Mouse (Mus musculus): ENCODE data around the gene Cstf1. TPM values are rescaled to one million over a fixed set of nuclear protein-coding genes. Genes with fewer than 3 reads are reported as not detected.

Cstf1 gene
- polyA plus RNA-seq, 1 experiment from 2014 or later: 39.4 TPM

DNA sequence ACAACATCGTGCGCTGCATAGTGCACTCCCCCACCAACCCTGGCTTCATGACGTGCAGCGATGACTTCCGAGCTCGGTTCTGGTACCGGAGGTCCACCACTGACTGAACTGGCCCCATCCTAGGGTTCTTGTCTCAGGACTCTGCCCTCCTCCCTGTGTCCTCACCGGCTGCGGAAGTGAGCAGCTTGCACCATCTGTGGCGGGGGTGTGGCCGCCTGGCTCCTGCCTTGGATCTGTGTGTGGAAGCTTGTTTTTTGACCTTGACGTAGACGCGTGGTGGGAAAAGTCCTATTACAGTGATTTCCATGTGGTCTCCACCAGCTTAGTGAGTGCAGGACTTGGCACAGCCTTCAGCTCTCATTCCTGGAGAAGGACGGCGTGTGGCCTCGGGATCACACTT, 10.0 kb downstream of the Cstf1 start:
- H3K9me3 ChIP-seq: no peaks in the 10 kb centered on the region
- no peaks in the 10 kb centered on the region for H3K4me1 ChIP-seq
- no peak overlapping the region for H3K4me2 ChIP-seq (replicated peaks)
- peaks cover 81% of the 10 kb centered on the region for H3K36me3 ChIP-seq
- H3K4me3 ChIP-seq: no peak overlapping the region
- no peak for ATAC-seq (ENCODE audit: low FRiP score, low read depth)
- no peak overlapping the region for H3K27ac ChIP-seq
- no peak overlapping the region for H3K9ac ChIP-seq
- H3K27me3 ChIP-seq: no peaks in the 10 kb centered on the region
- 96% methylated on average over 17 of the region's 17 CpGs for WGBS

DNA sequence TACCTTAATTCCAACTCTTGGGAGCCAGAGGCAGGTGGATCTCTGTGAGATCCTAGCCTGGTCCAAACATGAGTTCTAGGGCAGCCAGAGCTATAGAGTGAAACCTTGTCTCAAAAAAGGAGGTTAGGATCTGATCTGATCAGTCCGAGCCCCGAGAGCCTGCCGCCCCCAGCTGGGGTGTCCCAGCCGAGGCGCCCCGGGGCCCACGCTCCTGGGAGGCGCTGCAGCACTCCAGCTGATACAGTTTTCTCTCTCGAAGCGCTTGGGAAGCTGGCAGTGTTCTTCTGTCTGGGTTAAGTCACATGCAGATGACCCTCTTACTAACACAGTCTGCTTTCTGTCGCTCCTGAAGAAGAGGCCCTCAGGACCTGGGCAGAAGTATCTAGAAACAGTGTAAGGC, 10.9 kb downstream of the Cstf1 start:
- no peak overlapping the region for H3K4me3 ChIP-seq
- peaks cover 73% of the 10 kb centered on the region for H3K36me3 ChIP-seq
- H3K27ac ChIP-seq: no peak overlapping the region
- WGBS: 91% methylated on average over 11 of the region's 11 CpGs
- H3K4me2 ChIP-seq (replicated peaks): no peak overlapping the region
- no peaks in the 10 kb centered on the region for H3K9me3 ChIP-seq
- no peaks in the 10 kb centered on the region for H3K27me3 ChIP-seq
- ATAC-seq (ENCODE audit: low FRiP score, low read depth): no peak
- no peaks in the 10 kb centered on the region for H3K4me1 ChIP-seq
- H3K9ac ChIP-seq: no peak overlapping the region

DNA sequence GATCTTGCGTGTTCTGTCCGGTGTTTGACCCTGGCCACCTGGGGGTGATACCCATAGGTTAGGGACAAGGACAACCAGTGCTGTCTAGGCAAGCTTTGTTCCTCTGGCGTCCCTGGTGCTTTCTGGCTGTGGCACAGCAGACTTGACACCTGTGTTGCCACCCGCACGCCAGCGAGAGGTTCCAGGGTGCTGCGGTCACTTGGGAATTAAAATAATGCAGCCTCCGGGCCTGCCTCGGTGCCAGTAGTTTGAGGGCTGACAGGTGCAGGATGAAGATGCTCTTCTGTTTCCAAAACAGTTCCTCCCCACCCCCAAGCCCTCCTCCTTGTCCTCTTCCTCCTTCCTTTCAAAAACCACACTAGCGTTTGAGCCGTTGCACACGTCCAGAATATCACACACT, 11.4 kb downstream of the Cstf1 start:
- WGBS: 88% methylated on average over 12 of the region's 12 CpGs
- Histone ChIP-seq H3K4me2 (replicated peaks) (no peak overlapping the region), H3K9ac (no peak overlapping the region), H3K9me3 (no peaks in the 10 kb centered on the region), H3K27me3 (no peaks in the 10 kb centered on the region), H3K4me1 (no peaks in the 10 kb centered on the region), H3K4me3 (no peak overlapping the region), H3K27ac (no peak overlapping the region), H3K36me3 (peaks cover 68% of the 10 kb centered on the region)
- no peak for ATAC-seq (ENCODE audit: low FRiP score, low read depth)

DNA sequence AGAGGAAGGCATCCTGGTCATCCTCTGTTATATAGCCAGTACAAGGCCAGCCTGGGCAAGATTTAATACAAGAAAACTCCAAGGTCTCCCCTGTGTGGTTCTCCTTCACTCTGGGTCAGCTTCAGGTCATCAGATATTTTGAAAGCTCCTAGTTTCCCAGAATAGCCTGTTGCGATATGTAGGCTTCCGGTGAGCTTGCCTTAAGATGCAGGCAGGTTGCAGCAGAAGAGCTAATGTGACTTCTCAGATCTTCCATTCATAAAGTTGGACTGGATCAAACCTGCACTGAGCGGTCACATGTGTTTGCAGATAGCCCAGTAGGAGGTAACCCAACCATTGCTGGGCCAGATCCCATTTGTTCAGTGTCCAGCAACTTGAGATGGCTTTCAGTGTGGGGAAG, 14.2 kb downstream of the Cstf1 start:
- no peaks in the 10 kb centered on the region for H3K27me3 ChIP-seq
- no peak for ATAC-seq (ENCODE audit: low FRiP score, low read depth)
- no peaks in the 10 kb centered on the region for H3K4me1 ChIP-seq
- peaks cover 39% of the 10 kb centered on the region for H3K36me3 ChIP-seq
- WGBS: 90% methylated on average over 3 of the region's 3 CpGs
- no peak overlapping the region for H3K4me3 ChIP-seq
- H3K27ac ChIP-seq: no peak overlapping the region
- H3K9me3 ChIP-seq: no peaks in the 10 kb centered on the region
- no peak overlapping the region for H3K4me2 ChIP-seq (replicated peaks)
- H3K9ac ChIP-seq: no peak overlapping the region

DNA sequence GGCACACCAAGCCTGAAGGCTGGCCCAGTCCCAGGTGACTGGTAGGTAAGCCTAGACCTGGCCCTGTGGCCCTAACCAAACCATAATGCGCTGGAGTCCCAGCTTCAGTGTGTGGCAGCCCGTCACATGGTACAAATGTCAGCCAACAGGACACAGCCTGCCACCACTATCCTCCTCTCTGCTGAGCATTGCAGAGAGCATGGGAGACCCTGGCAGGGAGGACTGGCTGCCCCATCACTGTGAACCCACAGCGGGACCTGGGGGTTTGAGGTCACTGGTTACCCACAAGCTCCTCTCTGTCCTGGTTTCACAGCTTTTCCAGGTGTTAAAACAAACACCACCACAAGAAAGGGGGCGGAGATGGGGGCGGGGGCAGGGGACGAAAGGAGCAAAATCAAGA, 19.9 kb downstream of the Cstf1 start:
- Histone ChIP-seq H3K4me3 (no peak overlapping the region), H3K4me1 (no peaks in the 10 kb centered on the region), H3K4me2 (replicated peaks) (no peak overlapping the region), H3K9me3 (no peaks in the 10 kb centered on the region), H3K27ac (no peak overlapping the region), H3K9ac (no peak overlapping the region), H3K27me3 (peaks cover 5% of the 10 kb centered on the region; the same call in 1 of the 2 replicates), H3K36me3 (no peaks in the 10 kb centered on the region)
- no peak for ATAC-seq (ENCODE audit: low FRiP score, low read depth)
- 17% methylated on average over 6 of the region's 6 CpGs for WGBS

DNA sequence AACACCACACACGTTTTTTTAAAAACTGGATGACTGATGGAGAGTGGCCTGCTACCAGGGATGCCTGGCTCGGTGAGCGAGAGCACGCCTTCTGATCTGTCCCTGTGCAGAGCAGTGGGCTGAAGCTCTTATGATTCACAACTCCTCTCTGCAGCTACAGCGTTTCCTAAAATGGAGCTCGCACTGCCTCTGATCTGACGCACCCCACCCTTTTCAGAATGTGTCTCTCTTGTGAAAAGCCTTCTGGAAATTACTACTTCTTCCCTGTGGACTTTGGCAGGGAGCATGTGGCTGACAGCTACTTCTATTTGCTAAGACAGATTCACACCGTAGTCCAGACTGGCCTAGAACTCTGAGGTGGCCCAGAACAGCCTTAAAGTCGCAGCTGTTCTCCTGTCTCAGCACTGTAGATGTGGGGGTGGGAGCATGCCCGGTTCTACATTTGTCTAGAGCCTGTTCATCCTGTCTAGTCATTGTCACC, 21.6 kb downstream of the Cstf1 start:
- no peak overlapping the region for H3K9ac ChIP-seq
- H3K36me3 ChIP-seq: no peaks in the 10 kb centered on the region
- peaks cover 5% of the 10 kb centered on the region; the same call in 1 of the 2 replicates for H3K27me3 ChIP-seq
- H3K4me1 ChIP-seq: no peaks in the 10 kb centered on the region; the same call in 1 of the 2 replicates
- H3K4me2 ChIP-seq (replicated peaks): no peak overlapping the region
- H3K4me3 ChIP-seq: no peak overlapping the region
- 71% methylated on average over 10 of the region's 10 CpGs for WGBS
- no peak overlapping the region for H3K27ac ChIP-seq
- H3K9me3 ChIP-seq: no peaks in the 10 kb centered on the region
- no peak for ATAC-seq (ENCODE audit: low FRiP score, low read depth)

DNA sequence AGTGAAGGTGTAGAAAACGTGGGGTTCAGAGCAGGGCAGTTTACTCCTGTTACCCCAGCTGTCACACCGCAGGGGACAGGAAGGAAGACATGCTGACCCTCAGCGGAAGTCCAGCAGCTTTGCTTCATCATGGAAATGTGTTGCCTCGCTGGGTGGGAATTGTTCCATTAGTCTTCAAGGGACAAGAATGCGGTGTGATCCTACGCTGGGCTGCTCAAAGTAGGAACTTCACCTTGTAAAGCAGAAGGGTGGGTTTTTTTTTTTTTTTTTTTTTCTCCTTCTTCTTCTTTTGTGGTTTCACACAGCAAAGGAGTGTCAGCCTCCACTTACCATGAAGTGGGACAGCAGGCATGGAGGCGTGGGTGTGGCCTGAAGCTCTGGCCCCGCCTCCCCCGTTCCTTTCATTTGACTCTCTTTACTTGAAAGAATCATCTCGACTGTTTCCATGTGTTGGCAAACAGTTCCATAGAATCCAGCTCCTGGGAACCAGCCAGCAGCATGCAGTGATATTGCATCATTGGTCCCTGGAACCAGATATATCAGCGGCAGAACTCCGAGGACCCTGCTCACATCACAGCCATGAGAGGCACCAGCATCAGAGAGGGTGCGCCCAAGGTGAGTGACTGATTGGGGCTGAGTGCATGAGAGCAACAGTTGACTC, 23.0 kb downstream of the Cstf1 start, which contains the start of gene Cass4:
Gene Cass4, plus strand, starts transcription at position 404 of the 661 bp plus-strand sequence.
- Histone ChIP-seq H3K4me3 (no peak within 1 kb of the TSS), H3K4me1 (no peaks in the 10 kb centered on the region; the same call in 1 of the 2 replicates), H3K36me3 (no peaks in the 10 kb centered on the region), H3K9ac (no peak within 1 kb of the TSS), H3K27me3 (peaks cover 5% of the 10 kb centered on the region; the same call in 1 of the 2 replicates), H3K4me2 (replicated peaks) (0 out of 2 replicates have a peak within 1 kb of the TSS, but pooled peaks have one; percentile 3), H3K27ac (no peak within 1 kb of the TSS), H3K9me3 (no peaks in the 10 kb centered on the region)
- 32% methylated on average over 13 of the region's 13 CpGs for WGBS
- no peak for ATAC-seq (ENCODE audit: low FRiP score, low read depth)

DNA sequence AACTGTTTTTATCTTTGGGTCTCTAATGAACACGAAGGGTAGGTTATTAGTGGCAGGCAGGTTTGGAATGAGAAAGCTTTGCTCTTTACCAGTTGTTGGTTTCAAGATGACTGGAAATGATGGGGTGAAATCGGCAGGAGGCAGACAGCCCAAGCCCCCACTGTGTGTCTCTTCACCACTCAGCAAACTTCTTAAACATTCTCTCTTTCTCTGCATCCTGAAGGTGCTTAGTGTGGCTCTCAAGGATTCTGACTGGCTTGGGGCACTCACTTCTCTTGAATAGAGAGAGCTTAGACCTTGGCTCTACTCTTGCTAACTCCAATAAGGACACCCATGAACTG, 23.5 kb downstream of the Cstf1 start:
- Histone ChIP-seq H3K4me2 (replicated peaks) (no peak overlapping the region), H3K4me1 (no peaks in the 10 kb centered on the region; the same call in 1 of the 2 replicates), H3K9ac (no peak overlapping the region), H3K36me3 (no peaks in the 10 kb centered on the region), H3K27me3 (peaks cover 5% of the 10 kb centered on the region; the same call in 1 of the 2 replicates), H3K4me3 (no peak overlapping the region), H3K9me3 (no peaks in the 10 kb centered on the region), H3K27ac (no peak overlapping the region)
- WGBS: 68% methylated on average over 2 of the region's 2 CpGs
- ATAC-seq (ENCODE audit: low FRiP score, low read depth): no peak

DNA sequence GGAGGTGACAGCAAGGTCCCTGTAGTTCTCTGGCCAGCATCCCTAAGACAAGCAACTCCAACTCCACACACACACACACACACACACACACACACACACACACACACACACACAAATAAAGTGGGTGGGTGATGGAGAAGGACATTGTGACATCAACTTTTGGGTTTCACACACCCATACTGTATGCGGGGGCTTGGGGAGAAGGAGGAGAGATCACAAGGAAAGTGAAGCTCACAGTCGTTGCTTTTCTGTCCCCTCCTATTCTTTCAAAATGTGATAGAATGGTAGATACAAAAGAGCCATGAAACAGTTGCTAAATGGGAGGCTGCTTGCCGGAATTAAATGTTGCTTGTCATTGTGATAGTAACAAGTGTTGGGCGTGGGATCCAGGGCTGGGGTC, 24.2 kb downstream of the Cstf1 start:
- Histone ChIP-seq H3K9me3 (no peaks in the 10 kb centered on the region), H3K4me2 (replicated peaks) (no peak overlapping the region), H3K4me1 (no peaks in the 10 kb centered on the region; the same call in 1 of the 2 replicates), H3K4me3 (no peak overlapping the region), H3K27me3 (peaks cover 5% of the 10 kb centered on the region; the same call in 1 of the 2 replicates), H3K27ac (no peak overlapping the region), H3K36me3 (no peaks in the 10 kb centered on the region), H3K9ac (no peak overlapping the region)
- 70% methylated on average over 4 of the region's 4 CpGs for WGBS
- no peak for ATAC-seq (ENCODE audit: low FRiP score, low read depth)

DNA sequence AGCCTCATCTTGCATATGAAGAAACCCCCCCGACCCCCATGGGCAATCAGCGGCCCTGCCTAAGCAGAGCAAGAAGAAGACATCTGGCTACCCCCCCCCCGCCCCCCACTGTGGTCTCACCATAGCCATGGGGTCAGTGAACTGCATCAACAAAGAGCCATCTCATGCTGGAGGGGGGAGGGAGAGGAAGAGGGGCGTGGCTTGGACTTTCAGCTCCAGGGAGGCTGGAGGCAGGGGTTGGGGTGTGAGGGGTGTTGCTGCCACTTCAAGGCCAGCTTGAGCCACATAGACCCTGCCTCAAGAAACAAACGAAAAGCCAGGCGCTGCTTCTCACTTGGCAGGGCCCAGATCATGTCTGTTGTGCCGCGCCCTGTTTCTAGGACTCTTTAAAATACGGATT, 25.5 kb downstream of the Cstf1 start:
- H3K36me3 ChIP-seq: no peaks in the 10 kb centered on the region
- H3K9ac ChIP-seq: no peak overlapping the region
- no peak for ATAC-seq (ENCODE audit: low FRiP score, low read depth)
- 44% methylated on average over 9 of the region's 9 CpGs for WGBS
- no peak overlapping the region for H3K27ac ChIP-seq
- no peaks in the 10 kb centered on the region; the same call in 1 of the 2 replicates for H3K4me1 ChIP-seq
- H3K4me2 ChIP-seq (replicated peaks): no peak overlapping the region
- H3K27me3 ChIP-seq: peaks cover 5% of the 10 kb centered on the region; the same call in 1 of the 2 replicates
- H3K4me3 ChIP-seq: no peak overlapping the region
- no peaks in the 10 kb centered on the region for H3K9me3 ChIP-seq

DNA sequence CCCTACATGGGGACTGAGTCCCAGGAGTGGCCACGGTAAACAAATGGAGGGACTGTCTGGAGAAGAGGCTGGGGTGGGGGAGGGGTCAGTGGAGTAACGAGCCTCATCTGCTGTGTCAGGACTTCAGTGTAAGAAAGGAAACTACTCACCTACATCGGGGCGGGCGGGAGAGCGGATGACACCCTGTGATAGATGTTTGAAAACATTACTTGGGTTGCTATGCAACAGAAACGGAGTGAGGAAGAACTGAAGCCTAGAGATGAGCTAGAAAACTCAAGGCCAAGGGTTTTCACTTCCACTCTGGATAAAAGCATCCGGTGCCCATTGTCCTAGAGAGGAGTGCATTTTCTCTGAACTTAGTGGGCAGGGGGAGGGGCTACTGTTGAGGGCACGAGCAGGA, 29.4 kb downstream of the Cstf1 start:
- no peaks in the 10 kb centered on the region for H3K36me3 ChIP-seq
- ATAC-seq (ENCODE audit: low FRiP score, low read depth): no peak; the same call in 1 of the 2 replicates
- no peak overlapping the region for H3K9ac ChIP-seq
- H3K27me3 ChIP-seq: no peaks in the 10 kb centered on the region
- H3K4me3 ChIP-seq: no peak overlapping the region
- 56% methylated on average over 9 of the region's 9 CpGs for WGBS
- no peak overlapping the region for H3K4me2 ChIP-seq (replicated peaks)
- H3K27ac ChIP-seq: no peak overlapping the region
- no peaks in the 10 kb centered on the region for H3K9me3 ChIP-seq
- no peaks in the 10 kb centered on the region; the same call in 1 of the 2 replicates for H3K4me1 ChIP-seq

DNA sequence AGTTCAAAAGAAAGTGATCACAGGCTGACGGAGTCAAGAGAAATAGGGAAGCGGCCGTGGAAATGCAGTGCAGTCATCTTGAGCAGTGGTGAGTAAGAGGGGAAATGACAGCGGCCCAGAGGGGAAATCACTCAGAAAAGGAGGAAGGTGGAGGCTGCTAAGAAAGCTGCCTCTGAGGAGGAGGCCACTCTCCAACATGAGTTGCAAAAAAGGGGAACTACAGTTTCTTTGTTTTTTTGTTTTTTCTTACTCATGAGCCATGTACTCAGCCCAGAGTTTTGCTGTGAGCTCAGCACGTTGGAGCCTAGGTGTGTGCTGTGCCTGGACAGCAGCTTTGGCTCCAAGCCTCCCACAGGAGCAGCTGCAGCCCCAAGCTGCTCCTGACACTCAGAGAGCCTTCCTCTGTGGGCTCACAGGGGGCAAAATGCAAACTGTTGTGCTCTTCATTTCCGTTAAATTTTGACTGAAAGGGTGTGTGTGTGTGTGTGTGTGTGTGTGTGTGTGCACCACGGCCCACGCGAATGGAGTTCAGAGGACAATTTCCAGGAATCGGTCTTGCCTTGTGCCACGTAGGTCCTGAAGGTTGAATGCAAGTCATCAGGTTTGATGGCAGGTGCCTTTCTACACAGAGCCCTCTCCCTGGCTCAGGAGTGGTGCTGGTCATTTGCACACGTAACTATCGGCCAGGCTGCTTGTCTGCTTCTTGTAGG, 30.8 kb downstream of the Cstf1 start:
- Histone ChIP-seq H3K27me3 (no peaks in the 10 kb centered on the region), H3K4me2 (replicated peaks) (no peak overlapping the region), H3K27ac (no peak overlapping the region), H3K9ac (no peak overlapping the region), H3K4me3 (no peak overlapping the region), H3K36me3 (no peaks in the 10 kb centered on the region), H3K9me3 (no peaks in the 10 kb centered on the region), H3K4me1 (no peaks in the 10 kb centered on the region)
- no peak for ATAC-seq (ENCODE audit: low FRiP score, low read depth)
- WGBS: 67% methylated on average over 13 of the region's 13 CpGs

All from limb, embryonic 13.5 days (tissue).